Mouse (Mus musculus): ENCODE data around the gene Usp39.

The Usp39 gene

GRCm38 (mm10) chr6:72302349-72302925 is 42.5 kb downstream of the Usp39 start:
- DNase-seq (ENCODE audit: low read depth, low spot score), result no peak

GRCm38 (mm10) chr6:72297825-72298224 is 47.2 kb downstream of the Usp39 start:
- DNase-seq (ENCODE audit: low read depth, low spot score), result no peak

- no peak for DNase-seq (ENCODE audit: low read depth, low spot score)
Observed at GRCm38 (mm10) chr6:72292972-72293651, 51.9 kb downstream of the Usp39 start.

- no peak for DNase-seq (ENCODE audit: low read depth, low spot score)
Observed at GRCm38 (mm10) chr6:72289484-72289883, 55.5 kb downstream of the Usp39 start.

- no peak for DNase-seq (ENCODE audit: low read depth, low spot score)
Observed at GRCm38 (mm10) chr6:72283914-72284313, 61.1 kb downstream of the Usp39 start.

- no peak for DNase-seq (ENCODE audit: low read depth, low spot score)
Observed at GRCm38 (mm10) chr6:72280410-72280998, 64.5 kb downstream of the Usp39 start.

- DNase-seq (ENCODE audit: low read depth, low spot score), result no peak
Observed at GRCm38 (mm10) chr6:72279505-72279904, 65.5 kb downstream of the Usp39 start.

GRCm38 (mm10) chr6:72278835-72279234 is 66.1 kb downstream of the Usp39 start:
- no peak for DNase-seq (ENCODE audit: low read depth, low spot score)

- no peak for DNase-seq (ENCODE audit: low read depth, low spot score)
Observed at GRCm38 (mm10) chr6:72277508-72278166, 67.3 kb downstream of the Usp39 start.

- DNase-seq (ENCODE audit: low read depth, low spot score), result no peak
Observed at GRCm38 (mm10) chr6:72276972-72277441, 68.0 kb downstream of the Usp39 start.

- DNase-seq (ENCODE audit: low read depth, low spot score), result no peak
Observed at GRCm38 (mm10) chr6:72276141-72276540, 68.8 kb downstream of the Usp39 start.

GRCm38 (mm10) chr6:72275527-72275926 is 69.5 kb downstream of the Usp39 start:
- no peak for DNase-seq (ENCODE audit: low read depth, low spot score)

GRCm38 (mm10) chr6:72273153-72273552 is 71.8 kb downstream of the Usp39 start:
- no peak for DNase-seq (ENCODE audit: low read depth, low spot score)

GRCm38 (mm10) chr6:72272161-72272696 is 72.8 kb downstream of the Usp39 start:
- no peak for DNase-seq (ENCODE audit: low read depth, low spot score)

- peak; percentile 64 for DNase-seq (ENCODE audit: low read depth, low spot score)
Observed at GRCm38 (mm10) chr6:72270952-72271519, 73.9 kb downstream of the Usp39 start.

GRCm38 (mm10) chr6:72270258-72270657 is 74.7 kb downstream of the Usp39 start:
- DNase-seq (ENCODE audit: low read depth, low spot score), result no peak
